Mouse (Mus musculus): Measurements from ENCODE around the gene Pde7b.

DNA sequence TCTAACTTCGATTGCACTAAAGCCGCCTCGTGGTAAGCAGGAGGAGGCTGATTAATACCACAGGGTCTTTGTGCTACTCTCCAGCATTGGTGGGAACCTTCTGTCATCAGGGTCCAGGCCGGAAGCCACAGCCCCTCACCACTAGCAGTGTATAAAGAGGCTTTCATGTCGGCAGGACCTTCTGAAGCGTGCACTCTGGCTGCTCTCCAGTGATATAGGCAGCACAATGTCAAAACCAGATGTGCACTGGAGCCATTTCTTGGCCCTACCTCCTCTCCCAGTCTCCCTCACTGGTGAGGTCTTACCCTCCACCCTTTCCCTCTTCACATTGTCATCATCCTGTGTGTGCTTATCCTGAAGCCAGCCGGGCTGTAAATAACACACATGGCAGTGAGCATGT is 24.2 kb downstream of the Pde7b start:
- TF ChIP-seq CTCF (IDR thresholded peaks at IDR 0.05; ENCODE audit: borderline replicate concordance, control insufficient read depth, extremely low read depth, insufficient read depth, low read length, poor library complexity) (no peak), POLR2A (IDR thresholded peaks at IDR 0.05; ENCODE audit: control insufficient read depth, extremely low read depth, insufficient read depth, low read length, poor library complexity) (no peak)

Data from thymus, adult 2 months (tissue).